9 mouse cellular contexts compared by ENCODE assay signal in the genomic region with DNA sequence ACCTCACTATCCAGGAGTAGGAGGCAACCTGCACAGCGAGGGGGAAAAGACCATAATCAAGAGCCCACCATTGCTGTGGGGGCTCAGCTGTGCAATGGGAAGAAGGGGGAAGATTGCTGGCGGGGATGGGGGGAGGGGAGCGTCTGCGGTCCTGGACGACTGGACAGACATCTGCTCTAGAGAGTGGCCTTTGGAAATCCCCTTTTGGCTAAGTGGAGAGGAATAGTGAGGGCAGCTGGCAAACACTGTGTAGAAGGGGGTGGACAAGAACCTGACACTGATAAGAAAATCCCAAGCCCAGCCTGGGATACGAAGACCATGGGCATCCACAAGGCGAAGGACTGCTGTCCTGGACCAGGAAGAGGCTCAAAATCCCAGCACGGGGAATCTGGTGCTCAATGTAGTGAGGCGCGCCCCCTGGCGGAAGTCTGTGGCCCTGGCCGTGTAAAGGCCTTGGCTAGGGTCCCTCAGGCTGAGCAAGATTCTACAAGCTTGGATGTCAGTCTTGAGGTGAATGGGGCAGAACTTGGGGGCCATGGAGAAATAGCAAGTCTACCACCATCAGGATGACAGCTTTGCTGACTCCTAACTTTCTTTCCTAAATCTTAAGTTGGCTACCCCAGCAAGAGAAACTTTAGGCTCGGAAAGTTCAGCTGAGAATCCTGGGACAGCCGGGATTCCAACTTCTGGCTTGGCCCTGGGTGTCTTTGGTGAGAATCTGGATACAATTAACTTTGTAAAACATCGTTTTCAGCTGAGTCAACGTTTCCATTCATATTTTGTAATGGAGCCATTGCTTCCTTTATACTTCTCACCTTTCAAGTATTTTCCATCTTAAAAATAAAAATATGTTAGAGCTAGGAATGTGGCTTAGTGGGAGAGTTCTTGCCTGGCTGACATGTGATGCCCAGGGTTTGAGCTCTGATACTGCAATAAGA. TPM values are rescaled to one million over a fixed set of nuclear protein-coding genes. Genes with fewer than 3 reads are reported as not detected.
A peak's percentile ranks its signal among the peaks of the same experiment; 100 is the strongest.
DNase-seq lines count a peak whose midpoint lies in the region; ATAC-seq and TF ChIP-seq lines count a peak whose summit lies in the region.
"Had no signal": no experiment of that assay in that cellular context is flagged by ENCODE, and none has a peak within 500 bp of the region (broad histone marks: within the 10 kb centered on the region; RNA-seq: fewer than 3 reads in every experiment).

No protein-coding gene starts in this region.

- no peak for TF ChIP-seq POLR2A in cerebellum, adult 2 months (IDR thresholded peaks at IDR 0.05; ENCODE audit: borderline replicate concordance, insufficient read depth, low read length)

- peaks cover 9% of the 10 kb centered on the region for H3K4me1 ChIP-seq in G1E (ENCODE audit: insufficient read depth, low read depth, low read length)
- no peaks in the 10 kb centered on the region for H3K4me1 ChIP-seq in cerebellum, adult 2 months (ENCODE audit: control insufficient read depth, insufficient read depth, low read length)
- no peaks in the 10 kb centered on the region for H3K4me1 ChIP-seq in forebrain, postnatal 0 days (ENCODE audit: insufficient read depth)
- peaks cover 7% of the 10 kb centered on the region for H3K4me1 ChIP-seq in hindbrain, embryonic 12.5 days

- peak; percentile 65 for DNase-seq in G1E (ENCODE audit: low spot score)
- DNase-seq in cerebellum, adult 2 months = peak; percentile 77 to 82
- peak; percentile 81 for DNase-seq in forebrain, postnatal 0 days
- peak; percentile 86 to 87 for DNase-seq in layer of hippocampus, postnatal 10 days (ENCODE audit: low spot score in 2 of 2)
- DNase-seq in lung, postnatal 14 days = peak; percentile 90
- peak; percentile 94 for DNase-seq in retina, embryonic 14.5 days (ENCODE audit: low spot score)
- DNase-seq in thymus, postnatal 25 days = peak; percentile 76

- no peaks in the 10 kb centered on the region for H3K9me3 ChIP-seq in G1E (replicated peaks)
- H3K9me3 ChIP-seq in forebrain, postnatal 0 days (ENCODE audit: low read length) = no peaks in the 10 kb centered on the region
- no peaks in the 10 kb centered on the region for H3K9me3 ChIP-seq in hindbrain, embryonic 12.5 days (replicated peaks)
- H3K9me3 ChIP-seq: hindbrain, embryonic 15.5 days had no signal

- H3K36me3 ChIP-seq in G1E (replicated peaks) = peaks cover 6% of the 10 kb centered on the region
- H3K36me3 ChIP-seq in forebrain, postnatal 0 days (ENCODE audit: insufficient read depth) = no peaks in the 10 kb centered on the region
- H3K36me3 ChIP-seq in hindbrain, embryonic 12.5 days = no peaks in the 10 kb centered on the region
- H3K36me3 ChIP-seq: hindbrain, embryonic 15.5 days had no signal

- H3K9ac ChIP-seq in forebrain, postnatal 0 days = no peak overlapping the region
- no peak overlapping the region for H3K9ac ChIP-seq in hindbrain, embryonic 12.5 days
- H3K9ac ChIP-seq: hindbrain, embryonic 15.5 days had no signal

- H3K4me2 ChIP-seq in forebrain, postnatal 0 days (ENCODE audit: low read depth) = no peak overlapping the region
- no peak overlapping the region; the same call in 1 of the 2 replicates for H3K4me2 ChIP-seq in hindbrain, embryonic 12.5 days (replicated peaks)
- H3K4me2 ChIP-seq: hindbrain, embryonic 15.5 days had no signal

- ATAC-seq in G1E (ENCODE audit: extremely low read depth, insufficient number of reproducible peaks, low FRiP score, poor library complexity, severe bottlenecking) = no peak
- ATAC-seq in forebrain, postnatal 0 days = peak; percentile 86
- ATAC-seq in hindbrain, embryonic 12.5 days (ENCODE audit: low FRiP score) = peak; percentile 78

- WGBS in cerebellum, adult 2 months = 23% methylated on average over 16 of the region's 16 CpGs
- WGBS in forebrain, postnatal 0 days = 39% methylated on average over 16 of the region's 16 CpGs
- 34% methylated on average over 16 of the region's 16 CpGs for WGBS in hindbrain, embryonic 12.5 days

- TF ChIP-seq CTCF in G1E (IDR thresholded peaks at IDR 0.05; ENCODE audit: low read depth, low read length) = peak; percentile 93
- TF ChIP-seq CTCF in cerebellum, adult 2 months (IDR thresholded peaks at IDR 0.05; ENCODE audit: borderline replicate concordance, insufficient read depth, low read depth, low read length) = peak; percentile 84
- TF ChIP-seq CTCF in forebrain, postnatal 0 days (IDR thresholded peaks at IDR 0.05; ENCODE audit: low read depth) = peak; percentile 89

- no peak overlapping the region for H3K27ac ChIP-seq in cerebellum, adult 2 months (ENCODE audit: insufficient read depth, low read length)
- no peak overlapping the region for H3K27ac ChIP-seq in forebrain, postnatal 0 days (ENCODE audit: low read depth, low read length)
- no peak overlapping the region for H3K27ac ChIP-seq in hindbrain, embryonic 12.5 days
- H3K27ac ChIP-seq: hindbrain, embryonic 15.5 days had no signal

- no peak overlapping the region for H3K4me3 ChIP-seq in G1E (ENCODE audit: low read depth, low read length)
- H3K4me3 ChIP-seq in cerebellum, adult 2 months (replicated peaks; ENCODE audit: insufficient read depth, low read depth, low read length) = no peak overlapping the region
- H3K4me3 ChIP-seq in forebrain, postnatal 0 days (ENCODE audit: low read depth, low read length) = no peak overlapping the region
- H3K4me3 ChIP-seq in hindbrain, embryonic 12.5 days = no peak overlapping the region
- H3K4me3 ChIP-seq: hindbrain, embryonic 15.5 days had no signal

- peaks cover 14% of the 10 kb centered on the region for H3K27me3 ChIP-seq in G1E (ENCODE audit: insufficient read depth, low read length)
- no peaks in the 10 kb centered on the region for H3K27me3 ChIP-seq in cerebellum, adult 2 months (ENCODE audit: control insufficient read depth, insufficient read depth, low read length)
- no peaks in the 10 kb centered on the region for H3K27me3 ChIP-seq in forebrain, postnatal 0 days (ENCODE audit: insufficient read depth, low read length)
- 0 out of 2 replicates have a peak, but pooled peaks cover 2% of the 10 kb centered on the region for H3K27me3 ChIP-seq in hindbrain, embryonic 12.5 days
- H3K27me3 ChIP-seq: hindbrain, embryonic 15.5 days had no signal

RNA-seq across cellular contexts. Expression of gene Tmem239, which starts 5.5 kb away (rescaled TPM):
- total RNA-seq in G1E (2014; fragmentation: Nextera tagmentation) = not detected in 2 replicates
- not detected in 2 replicates for total RNA-seq in G1E (2017)
- not detected in 2 replicates for polyA plus RNA-seq in G1E (2012)
- not detected in 2 replicates for polyA plus RNA-seq in cerebellum, adult 2 months (2012; rRNA removed)
- not detected in 2 replicates for total RNA-seq in forebrain, postnatal 0 days (2014; rRNA removed)
- 0.16 TPM in 1 of 2 replicates, not detected in the other for polyA plus RNA-seq in forebrain, postnatal 0 days (2015; fragmentation: Nextera tagmentation; extraction: Ambion mirVana)
- not detected in 2 replicates for polyA plus RNA-seq in hindbrain, embryonic 12.5 days (2016; fragmentation: Nextera tagmentation; extraction: Ambion mirVana)
- not detected for total RNA-seq in layer of hippocampus, postnatal 10 days (2021)

RNA-seq across cellular contexts. Expression of gene 1700020A23Rik, which starts 6.8 kb away (rescaled TPM):
- total RNA-seq in G1E (2014; fragmentation: Nextera tagmentation) = not detected in 2 replicates
- total RNA-seq in G1E (2017) = not detected in 2 replicates
- polyA plus RNA-seq in G1E (2012) = not detected in 2 replicates
- polyA plus RNA-seq in cerebellum, adult 2 months (2012; rRNA removed) = not detected in 2 replicates
- total RNA-seq in forebrain, postnatal 0 days (2014; rRNA removed) = not detected in 2 replicates
- 0.45 TPM in 1 of 2 replicates, not detected in the other for polyA plus RNA-seq in forebrain, postnatal 0 days (2015; fragmentation: Nextera tagmentation; extraction: Ambion mirVana)
- 0.35 TPM in 1 of 2 replicates, not detected in the other for polyA plus RNA-seq in hindbrain, embryonic 12.5 days (2016; fragmentation: Nextera tagmentation; extraction: Ambion mirVana)
- not detected for total RNA-seq in layer of hippocampus, postnatal 10 days (2021)

RNA-seq across cellular contexts. Expression of gene Gm28372, which starts 6.8 kb away (rescaled TPM):
- total RNA-seq in G1E (2014; fragmentation: Nextera tagmentation) = not detected in 2 replicates
- not detected in 2 replicates for total RNA-seq in G1E (2017)
- not detected in 2 replicates for polyA plus RNA-seq in G1E (2012)
- not detected in 2 replicates for polyA plus RNA-seq in cerebellum, adult 2 months (2012; rRNA removed)
- not detected in 2 replicates for total RNA-seq in forebrain, postnatal 0 days (2014; rRNA removed)
- not detected in 2 replicates for polyA plus RNA-seq in forebrain, postnatal 0 days (2015; fragmentation: Nextera tagmentation; extraction: Ambion mirVana)
- polyA plus RNA-seq in hindbrain, embryonic 12.5 days (2016; fragmentation: Nextera tagmentation; extraction: Ambion mirVana) = 0.34 TPM in 1 of 2 replicates, not detected in the other
- not detected for total RNA-seq in layer of hippocampus, postnatal 10 days (2021)

RNA-seq across cellular contexts. Expression of gene Vps16, which starts 12.3 kb away (rescaled TPM):
- total RNA-seq in G1E (2014; fragmentation: Nextera tagmentation) (55.2 and 58.9 TPM in 2 replicates), G1E (2017) (180 and 190 TPM in 2 replicates)
- 12.6 and 20.2 TPM in 2 replicates for polyA plus RNA-seq in G1E (2012)
- polyA plus RNA-seq in cerebellum, adult 2 months (2012; rRNA removed) = 120 and 128 TPM in 2 replicates
- 78.7 and 99.8 TPM in 2 replicates for total RNA-seq in forebrain, postnatal 0 days (2014; rRNA removed)
- 68.7 and 76.7 TPM in 2 replicates for polyA plus RNA-seq in forebrain, postnatal 0 days (2015; fragmentation: Nextera tagmentation; extraction: Ambion mirVana)
- 107 and 115 TPM in 2 replicates for polyA plus RNA-seq in hindbrain, embryonic 12.5 days (2016; fragmentation: Nextera tagmentation; extraction: Ambion mirVana)
- total RNA-seq in layer of hippocampus, postnatal 10 days (2021) = 10 to 100 TPM; 87.1 to 98.7 TPM

RNA-seq across cellular contexts. Expression of gene Pced1a, which starts 12.7 kb away (rescaled TPM):
- 16.9 and 17.6 TPM in 2 replicates for total RNA-seq in G1E (2014; fragmentation: Nextera tagmentation)
- 13.9 and 20.0 TPM in 2 replicates for total RNA-seq in G1E (2017)
- 17.4 and 19.7 TPM in 2 replicates for polyA plus RNA-seq in G1E (2012)
- polyA plus RNA-seq in cerebellum, adult 2 months (2012; rRNA removed) = 21.8 and 23.5 TPM in 2 replicates
- 15.9 and 18.0 TPM in 2 replicates for total RNA-seq in forebrain, postnatal 0 days (2014; rRNA removed)
- 7.9 and 9.2 TPM in 2 replicates for polyA plus RNA-seq in forebrain, postnatal 0 days (2015; fragmentation: Nextera tagmentation; extraction: Ambion mirVana)
- polyA plus RNA-seq in hindbrain, embryonic 12.5 days (2016; fragmentation: Nextera tagmentation; extraction: Ambion mirVana) = 12.3 and 12.4 TPM in 2 replicates
- 10 to 100 TPM; 19.1 to 23.3 TPM for total RNA-seq in layer of hippocampus, postnatal 10 days (2021)
